Mouse (Mus musculus): ENCODE measurements around the gene Txn1.

Gene Txn1

GRCm38 (mm10) chr4:57956029-57956960, at the start of gene Txn1:
Txn1 (minus strand) TSS chr4:57956411.
- peak; percentile 96 for DNase-seq

- DNase-seq, result no peak
These were observed 47.3 kb upstream of the Txn1 start for GRCm38 (mm10) chr4:58003501-58003900.

DNA sequence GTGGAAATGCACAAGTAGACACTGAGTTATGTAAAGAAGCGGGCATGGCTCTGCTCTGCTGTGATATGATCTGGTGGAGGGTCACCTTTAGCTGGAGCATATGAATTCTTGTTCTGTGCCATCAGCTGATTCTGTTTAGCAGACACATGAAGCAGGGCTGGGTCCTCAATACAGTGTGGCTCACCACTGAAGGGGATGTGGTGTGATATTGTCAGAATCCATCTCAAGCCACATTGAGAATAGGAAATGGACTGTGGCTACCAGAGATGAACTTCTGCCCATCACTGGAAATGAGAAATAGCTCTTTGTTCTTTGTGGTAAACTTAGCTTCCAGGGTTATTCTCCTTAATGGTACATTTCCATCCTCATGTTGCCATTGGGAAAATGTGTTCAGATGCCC, 35.2 kb upstream of the Txn1 start:
- no peak for DNase-seq

GRCm38 (mm10) chr4:57974400-57975117, 18.3 kb upstream of the Txn1 start:
- DNase-seq, result no peak

DNA sequence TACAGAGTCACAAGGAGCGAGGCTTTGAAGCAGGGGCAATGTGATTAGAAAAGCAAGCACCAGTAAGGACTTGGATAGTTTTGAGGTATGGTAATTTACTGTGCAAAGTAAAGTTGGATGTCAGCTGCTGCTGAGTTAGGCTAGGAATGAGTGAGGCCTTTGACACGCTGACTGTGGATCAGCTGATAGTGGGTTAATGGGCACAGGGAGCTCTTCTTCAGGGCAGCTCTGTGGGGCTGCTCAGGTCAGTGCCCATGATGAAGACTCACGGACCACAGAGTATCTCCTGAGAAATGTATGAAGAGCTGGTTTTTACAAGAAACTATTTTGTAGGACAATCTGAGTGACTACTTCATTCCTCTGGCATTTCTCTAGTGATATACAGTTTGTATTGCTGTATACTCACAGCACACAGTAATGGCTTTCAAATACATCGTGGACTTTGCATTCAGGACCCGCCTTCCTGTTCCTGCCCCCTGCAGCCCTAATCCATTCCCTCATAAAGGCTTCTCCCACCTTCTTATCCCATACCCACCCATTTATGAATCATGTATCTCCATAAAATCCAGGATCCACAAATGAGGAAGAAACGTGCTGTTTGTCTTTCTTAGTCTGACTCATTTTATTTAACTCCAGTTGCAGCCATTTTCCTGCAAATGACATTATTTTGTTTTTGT, 17.5 kb upstream of the Txn1 start:
- no peak for DNase-seq

DNA sequence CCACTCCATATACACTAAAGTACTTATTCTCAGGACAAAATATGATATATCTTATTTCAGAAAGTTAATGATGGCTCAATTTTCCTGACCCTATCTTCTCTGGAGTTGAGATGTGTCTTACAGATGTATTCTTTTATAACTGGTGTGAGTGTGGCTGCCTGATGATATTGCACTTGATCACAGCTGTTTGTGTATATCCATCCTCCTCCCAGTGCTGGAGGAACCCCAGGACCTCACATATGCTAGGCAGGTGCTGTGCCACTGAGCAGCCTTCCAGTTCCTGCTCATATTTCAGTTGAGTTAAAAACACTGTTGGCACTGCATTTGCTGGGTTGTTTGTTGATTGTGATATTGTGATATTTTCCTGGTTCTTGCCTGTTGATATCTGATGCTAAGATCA, 14.1 kb upstream of the Txn1 start:
- no peak for DNase-seq

DNA sequence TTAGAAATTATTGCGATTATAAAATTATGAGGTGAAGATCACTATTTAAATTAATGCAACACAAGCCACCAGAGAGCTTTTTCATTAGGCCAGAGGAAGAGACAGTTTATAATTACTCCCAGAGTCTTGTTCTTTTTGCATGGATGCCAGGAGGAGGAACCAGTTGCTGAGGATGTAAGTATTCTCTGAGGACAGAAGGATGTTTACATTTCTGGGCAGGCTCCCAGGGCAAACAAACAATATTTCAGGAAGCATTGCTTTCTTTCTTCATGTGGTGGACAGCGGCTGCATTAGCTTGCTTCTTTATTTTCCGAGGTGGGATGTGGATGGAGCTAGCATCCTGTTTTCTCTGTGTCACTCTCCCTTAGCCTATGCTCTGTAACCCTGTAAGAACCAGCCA, 11.0 kb upstream of the Txn1 start:
- no peak for DNase-seq

- DNase-seq, result no peak
These were observed 9.3 kb upstream of the Txn1 start for GRCm38 (mm10) chr4:57965516-57965915.

DNA sequence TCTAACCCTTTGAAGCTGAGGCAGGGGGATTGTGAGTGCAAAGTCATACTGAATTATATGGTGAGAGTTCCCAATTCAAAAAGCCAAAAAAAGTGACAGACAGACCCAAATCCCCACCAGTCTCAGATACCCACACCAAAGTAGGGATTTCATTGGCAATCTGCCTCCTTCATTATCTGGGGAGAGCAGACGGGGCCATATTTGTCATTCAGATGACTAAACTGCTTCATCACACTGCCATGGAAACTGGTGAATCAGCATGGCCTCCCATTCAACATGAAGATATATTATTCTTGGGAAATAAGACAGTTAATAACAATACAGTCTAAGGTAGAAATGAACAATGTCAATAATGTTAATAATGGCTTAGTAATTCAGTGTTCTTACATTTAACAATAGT, 7.9 kb upstream of the Txn1 start:
- DNase-seq, result no peak

DNA sequence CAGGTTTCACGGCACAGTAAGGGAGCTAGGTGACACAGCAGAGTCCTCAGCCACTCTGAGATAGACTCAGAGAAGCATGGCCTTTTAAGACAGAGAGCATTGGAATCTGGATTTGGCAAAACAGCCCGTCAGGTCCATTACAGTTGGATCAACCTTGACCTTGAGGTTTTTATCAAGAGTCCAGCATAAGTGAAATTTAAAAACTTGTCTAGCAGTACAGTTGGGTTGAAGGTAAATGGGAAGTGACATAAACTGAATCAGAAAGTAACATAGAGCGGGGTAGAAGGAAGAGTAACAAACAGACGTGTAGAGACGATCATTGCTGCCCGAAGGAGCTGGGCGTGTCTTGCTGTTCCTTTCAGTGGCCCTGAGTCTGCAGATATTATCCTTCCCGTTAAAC, 2.8 kb upstream of the Txn1 start:
- DNase-seq, result no peak

DNA sequence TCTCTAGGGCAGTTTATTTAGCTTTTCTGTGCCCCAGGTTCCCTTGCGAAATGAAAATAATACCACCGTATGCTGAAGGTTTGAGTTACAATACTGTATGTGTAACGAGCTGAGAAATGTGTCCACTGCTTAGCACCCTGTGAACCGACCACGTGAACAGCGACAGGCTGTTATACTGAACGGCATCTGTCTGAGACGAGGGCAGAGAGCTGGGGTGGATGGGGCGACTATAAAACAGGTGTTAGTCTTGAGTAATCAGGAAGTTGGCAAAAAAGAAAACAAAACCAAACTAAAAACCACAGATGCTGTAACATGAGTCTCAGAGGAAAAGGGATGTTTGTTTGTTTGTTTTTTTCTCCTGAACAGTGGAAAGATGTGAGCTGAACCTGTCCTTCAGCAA, 1.9 kb upstream of the Txn1 start:
- DNase-seq, result no peak

- no peak for DNase-seq
These were observed 1.2 kb upstream of the Txn1 start for GRCm38 (mm10) chr4:57957200-57958085.

- DNase-seq, result peak; percentile 65
These were observed 660 bp downstream of the Txn1 start for GRCm38 (mm10) chr4:57955544-57955958.

DNA sequence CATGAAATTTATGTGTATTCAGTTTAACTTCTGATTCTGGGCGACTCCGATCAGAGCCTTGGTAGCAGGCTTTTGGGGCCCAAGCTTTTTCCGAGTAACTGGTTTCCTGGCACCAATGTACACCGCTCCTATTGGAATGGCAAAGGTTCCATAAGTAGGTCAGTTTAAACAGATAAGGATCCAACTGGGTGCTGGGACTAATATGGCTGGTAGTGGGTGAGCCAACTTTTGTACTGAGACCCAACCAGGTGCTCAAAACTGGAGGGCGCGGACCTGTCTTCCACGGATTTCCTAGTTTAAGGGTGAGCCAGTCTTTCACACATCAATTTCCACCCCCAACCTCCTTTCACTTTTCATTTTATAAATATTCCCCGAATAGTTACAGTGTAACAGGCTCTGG, 1.2 kb downstream of the Txn1 start:
- no peak for DNase-seq

GRCm38 (mm10) chr4:57954580-57954979, 1.6 kb downstream of the Txn1 start:
- no peak for DNase-seq

GRCm38 (mm10) chr4:57953796-57954195, 2.4 kb downstream of the Txn1 start:
- DNase-seq, result no peak

DNA sequence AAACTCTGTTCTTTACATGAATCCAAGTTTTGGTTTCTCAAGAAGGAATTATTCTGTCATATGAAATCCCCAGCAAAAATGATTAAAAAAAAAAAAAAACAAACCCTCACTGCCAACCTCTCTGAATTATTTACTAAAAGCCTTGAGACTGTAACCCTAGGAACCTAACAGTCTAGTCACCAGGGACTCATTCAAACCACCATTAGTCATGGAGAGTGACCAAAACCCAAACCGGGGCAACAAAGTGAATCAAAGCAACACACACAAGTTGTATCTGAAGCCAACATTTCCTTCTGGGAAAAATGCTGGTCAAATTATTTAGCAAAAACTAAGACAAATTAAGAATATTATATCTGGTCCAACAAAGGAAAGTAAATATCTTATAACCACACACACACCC, 3.3 kb downstream of the Txn1 start:
- DNase-seq, result no peak

- DNase-seq, result no peak
These were observed 3.8 kb downstream of the Txn1 start for GRCm38 (mm10) chr4:57952416-57952815.

GRCm38 (mm10) chr4:57949866-57950265, 6.3 kb downstream of the Txn1 start:
- no peak for DNase-seq

DNA sequence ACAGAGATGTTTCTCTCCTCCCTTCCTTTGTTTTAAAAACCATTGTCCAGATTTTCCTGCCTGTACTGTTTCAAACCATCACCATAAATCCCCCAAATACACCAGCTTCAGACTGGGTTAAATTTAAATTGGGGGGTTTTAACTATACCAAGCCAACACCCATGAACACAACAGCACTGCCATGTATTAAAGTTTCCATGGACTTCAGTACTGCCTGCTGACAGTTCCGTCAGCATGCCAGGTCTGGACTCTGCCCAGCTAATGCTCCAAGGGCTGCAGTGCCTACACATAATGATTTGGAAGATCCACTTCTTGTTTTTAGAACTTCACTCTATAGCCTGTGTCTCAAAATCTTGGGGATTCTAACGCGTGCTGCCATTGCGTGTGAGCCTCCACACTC, 8.7 kb downstream of the Txn1 start:
- DNase-seq, result no peak

GRCm38 (mm10) chr4:57947036-57947435, 9.2 kb downstream of the Txn1 start:
- no peak for DNase-seq

DNA sequence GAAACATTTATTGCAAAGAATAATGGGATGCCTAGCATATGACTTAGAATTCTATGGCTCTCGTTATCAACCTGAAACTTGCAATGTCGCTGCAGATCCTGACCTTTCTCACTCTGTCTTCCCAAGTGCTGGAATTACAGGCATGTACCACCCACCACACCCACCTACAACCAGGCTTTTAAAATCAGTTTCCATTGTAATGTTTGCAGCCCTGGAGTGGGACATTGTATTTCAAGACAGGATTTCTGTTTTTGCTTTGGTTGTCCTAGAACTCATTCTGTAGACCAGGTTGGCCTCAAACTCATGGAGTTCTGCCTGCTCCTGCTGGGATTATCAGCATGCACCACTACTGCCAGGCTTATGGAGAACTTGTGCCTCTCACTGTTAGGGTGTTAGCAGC, 13.3 kb downstream of the Txn1 start:
- no peak for DNase-seq

DNA sequence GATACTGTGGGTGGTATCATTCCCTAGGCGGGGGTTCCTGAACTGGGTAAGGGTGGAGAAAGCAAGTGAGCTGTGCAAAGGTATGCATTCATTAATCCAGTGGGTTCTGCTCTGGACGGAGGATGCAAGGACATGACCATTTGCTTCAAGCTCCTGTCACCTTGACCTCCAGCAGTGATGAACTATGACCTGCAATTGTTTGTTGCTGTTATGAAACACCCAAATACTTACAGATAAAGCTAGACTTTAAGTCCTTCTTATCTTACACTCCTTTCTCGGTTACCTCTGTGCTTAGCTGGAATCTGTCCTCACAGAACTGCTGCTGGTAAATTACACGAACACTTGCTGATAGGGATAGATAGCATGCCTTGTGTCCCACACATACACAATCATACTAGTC, 15.6 kb downstream of the Txn1 start:
- DNase-seq, result no peak
